Mouse (Mus musculus) brain, embryonic 14.5 days (tissue): ENCODE data around the gene Ncr1. TPM values are rescaled to one million over a fixed set of nuclear protein-coding genes. Genes with fewer than 3 reads are reported as not detected.
"Not testable (repeated sequence)": the region's sequence is repeated elsewhere in the genome, so short reads cannot be mapped to it uniquely, and the experiment has no call there.

Experiments used
- DNase-seq: peaks from one replicate; pipeline ENCODE4 v3.0.0-alpha.2; 2011; ENCODE audit warnings: low read depth
- CTCF ChIP-seq: fragments of 200-500 bp; IDR thresholded peaks from 2 replicates; pipeline ENCODE4 v1.5.1; 2012; ENCODE audit warnings: inconsistent platforms, mild to moderate bottlenecking, moderate library complexity, borderline replicate concordance; ENCODE audit not compliant: insufficient read depth, insufficient read length; ENCODE audit errors: extremely low read depth
- POLR2A ChIP-seq: fragments of 200-500 bp; IDR thresholded peaks from 2 replicates; pipeline ENCODE4 v1.6.1; 2012; ENCODE audit warnings: mild to moderate bottlenecking, inconsistent platforms, borderline replicate concordance; ENCODE audit not compliant: poor library complexity, insufficient read depth, insufficient read length, severe bottlenecking; ENCODE audit errors: extremely low read depth
- polyA plus RNA-seq: library from polyadenylated mRNA; depleted of rRNA; stranded (reverse); fragments of >200 nt; gene quantifications from 2 replicates; pipeline ENCODE4 v1.2.3, GENCODE M21; 2012; rRNA removed

Gene Ncr1
- polyA plus RNA-seq: not detected in 2 replicates

DNA sequence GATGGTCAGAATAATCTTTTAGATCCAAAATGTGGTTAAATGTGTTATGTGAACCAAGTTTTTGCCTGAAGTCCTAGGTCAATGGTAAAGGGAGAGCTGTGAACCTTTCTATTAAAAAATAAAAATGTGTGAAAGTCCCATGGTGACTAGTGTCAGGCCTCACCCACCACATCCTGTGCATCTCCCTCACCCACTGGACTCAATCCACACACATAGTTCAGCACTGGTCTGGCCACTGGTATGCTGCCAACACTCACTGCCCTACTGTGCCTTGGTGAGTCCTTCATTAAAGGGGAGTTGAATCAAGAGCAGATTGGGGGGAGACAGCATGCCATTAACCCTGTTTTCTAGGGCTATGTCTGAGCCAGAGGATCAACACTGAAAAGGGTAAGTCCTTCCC, at the start of gene Ncr1:
Ncr1 (plus strand) TSS at position 216 of the 400 bp plus-strand sequence.
- DNase-seq: no peak
- TF ChIP-seq POLR2A (no peak), CTCF (no peak)

DNA sequence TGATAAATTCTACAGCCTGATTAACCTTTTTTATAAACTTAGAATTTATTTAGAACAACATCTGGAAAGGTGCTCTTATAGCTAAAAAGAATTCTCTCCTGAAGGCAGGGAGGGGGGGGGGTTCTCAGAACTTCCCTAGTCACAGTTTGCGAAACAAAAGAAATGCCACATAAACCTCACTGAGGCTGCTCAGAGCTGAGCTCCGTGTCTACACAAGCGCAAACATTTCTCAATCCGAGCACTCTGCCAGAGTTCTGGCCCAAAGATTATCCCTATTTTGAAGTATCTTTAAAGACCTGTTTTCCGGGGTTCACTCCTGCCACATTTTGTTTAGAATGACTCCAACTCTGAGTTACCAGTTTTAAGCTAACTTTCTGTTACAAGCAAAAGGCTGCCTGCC, 44.9 kb upstream of the Ncr1 start:
- no peak for TF ChIP-seq CTCF
- no peak for TF ChIP-seq POLR2A
- no peak for DNase-seq

DNA sequence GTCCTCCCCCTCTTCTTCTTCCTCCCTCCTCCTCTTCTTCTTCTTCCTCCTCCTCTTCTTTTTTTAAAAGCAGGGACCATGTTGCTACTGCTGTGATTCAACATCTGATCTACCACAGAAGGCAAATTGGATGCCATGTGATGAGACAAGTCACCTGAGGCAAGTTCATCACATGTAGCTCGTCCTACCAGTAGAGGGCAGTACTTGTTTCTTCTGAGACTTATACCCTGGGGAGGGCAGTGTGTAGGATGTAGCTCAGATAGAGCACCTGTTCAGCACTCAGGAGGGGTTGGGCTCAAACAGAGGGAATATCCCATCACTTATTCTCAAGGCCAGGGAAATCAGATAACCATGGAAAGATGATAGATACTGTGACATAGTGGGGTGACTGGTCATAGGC, 40.3 kb upstream of the Ncr1 start:
- TF ChIP-seq POLR2A: no peak
- TF ChIP-seq CTCF: peak; percentile 10; the same call in 1 of the 2 replicates
- no peak for DNase-seq

DNA sequence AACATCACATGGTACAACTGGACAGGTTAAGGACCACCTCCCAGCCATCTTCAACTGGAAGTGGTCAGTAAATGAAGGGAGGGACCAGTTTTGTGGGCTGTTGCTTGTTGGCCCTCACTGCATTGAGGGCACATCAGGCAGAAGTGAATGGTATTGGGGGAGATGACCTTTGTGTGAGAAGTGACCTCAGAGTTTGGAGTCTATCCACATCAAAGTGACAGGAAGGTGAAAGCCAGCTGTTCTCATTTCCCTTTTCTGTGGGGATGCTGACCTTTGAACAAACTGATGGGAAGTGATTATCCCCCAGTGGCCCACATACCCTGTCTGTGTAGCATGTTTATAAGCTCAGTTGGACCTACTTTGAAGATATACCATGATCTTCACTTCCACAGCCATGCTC, 37.4 kb upstream of the Ncr1 start:
- DNase-seq: no peak
- TF ChIP-seq POLR2A (no peak), CTCF (no peak)

DNA sequence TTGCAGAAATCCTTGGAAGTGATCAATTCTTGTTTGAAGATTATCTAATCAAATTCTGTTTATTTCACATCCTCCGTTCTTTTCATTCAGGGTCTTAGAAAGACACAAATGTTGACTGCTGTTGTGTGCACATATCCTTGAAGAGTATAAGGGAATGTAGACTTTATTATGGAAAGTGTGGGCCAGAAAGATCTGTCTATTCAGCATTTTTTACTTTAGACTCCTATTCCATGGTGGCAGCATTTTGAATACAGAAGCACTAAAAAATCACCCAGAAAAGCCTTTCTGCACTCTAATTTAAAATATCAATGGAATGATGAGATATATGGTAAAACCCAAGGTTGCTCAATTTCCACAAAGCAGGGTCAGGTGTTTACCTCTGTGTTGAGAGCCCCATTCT, 34.1 kb upstream of the Ncr1 start:
- no peak for DNase-seq
- no peak for TF ChIP-seq POLR2A
- no peak for TF ChIP-seq CTCF

DNA sequence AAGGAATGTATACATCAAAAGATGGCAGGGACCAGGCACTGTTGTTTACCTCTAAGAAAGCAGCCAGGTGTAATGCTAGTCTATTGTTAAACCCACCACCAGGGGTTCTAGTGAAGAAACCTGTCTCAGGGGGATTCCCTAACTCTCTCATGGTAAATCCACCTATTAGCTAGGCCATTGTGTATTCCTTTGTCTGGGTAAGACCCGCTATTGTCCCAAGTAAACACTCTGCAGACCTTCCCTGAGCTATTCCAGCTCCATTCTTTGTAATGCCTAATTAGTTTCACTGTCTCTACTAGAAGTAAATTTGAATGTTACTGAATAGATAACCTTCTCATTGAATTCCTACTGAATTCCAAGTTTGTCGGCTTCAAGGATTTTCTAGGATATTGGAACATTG, 24.4 kb upstream of the Ncr1 start:
- DNase-seq: not testable (repeated sequence)

DNA sequence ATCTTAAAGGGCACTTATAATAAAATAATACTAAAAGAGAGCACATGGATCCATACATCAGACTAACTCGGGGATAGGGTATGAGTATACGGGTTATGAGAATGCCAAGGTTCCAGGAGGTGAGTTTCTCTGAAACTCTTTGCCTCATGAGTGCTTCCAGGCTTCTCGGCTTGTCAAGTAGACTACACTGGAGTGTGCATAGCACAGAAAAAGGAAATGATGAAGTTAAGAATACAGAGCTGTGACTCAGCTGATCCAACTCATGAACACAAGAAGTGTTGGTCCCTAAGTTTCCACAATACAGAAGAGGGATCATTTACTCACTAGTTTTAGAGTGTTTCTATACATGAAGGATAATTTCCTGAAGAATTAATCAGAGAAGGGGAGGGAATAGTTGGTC, 24.0 kb upstream of the Ncr1 start:
- not testable (repeated sequence) for DNase-seq

DNA sequence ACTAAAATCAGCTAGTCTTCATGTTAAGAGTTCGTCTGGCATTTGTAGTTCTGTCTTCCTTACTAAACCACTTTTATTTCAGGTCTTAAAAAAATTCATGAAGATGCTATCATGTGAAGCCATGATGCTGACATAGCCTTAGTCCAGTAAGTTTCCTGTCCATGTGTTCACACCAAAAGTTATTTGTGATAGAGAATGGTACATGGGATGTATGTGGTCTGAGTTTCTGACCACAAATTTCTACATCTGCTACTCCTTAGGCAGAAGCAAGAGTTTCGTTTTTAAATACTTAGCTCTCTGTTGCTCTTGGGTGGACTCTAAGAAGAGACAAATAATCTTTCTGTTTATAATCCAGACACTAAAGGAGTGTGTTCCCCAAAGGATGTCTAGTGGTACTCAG, 14.2 kb upstream of the Ncr1 start:
- no peak for DNase-seq
- no peak for TF ChIP-seq CTCF
- TF ChIP-seq POLR2A: no peak

DNA sequence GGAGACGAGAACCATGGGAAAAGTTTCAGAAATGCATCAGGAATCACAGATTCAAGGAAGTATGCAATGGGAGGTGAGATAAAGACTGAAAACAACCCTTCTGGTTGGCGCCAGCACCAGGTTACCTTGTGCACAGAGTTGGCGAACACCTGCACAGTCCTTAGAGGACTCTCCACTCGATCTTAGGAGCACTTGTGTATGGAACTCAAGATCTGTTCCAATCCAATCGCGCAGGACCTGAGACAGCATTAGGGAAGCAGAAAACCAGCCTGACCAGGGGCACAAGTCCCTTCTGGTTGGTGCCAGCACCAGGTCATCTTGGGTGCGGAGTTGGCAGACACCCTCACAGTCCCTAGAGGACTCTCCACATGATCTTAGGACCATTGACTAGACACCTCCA, 36.0 kb downstream of the Ncr1 start:
- no peak for DNase-seq
- TF ChIP-seq CTCF (no peak), POLR2A (no peak)

Other genes with a start within 250 kb of the Ncr1 start
- gene Ttyh1, start 218.3 kb upstream of the Ncr1 start, polyA plus RNA-seq: 239 and 253 TPM in 2 replicates
- gene Leng8, start 200.7 kb upstream of the Ncr1 start, polyA plus RNA-seq: 501 and 507 TPM in 2 replicates
- gene Leng9, start 187.3 kb upstream of the Ncr1 start, polyA plus RNA-seq: 4.6 and 5.0 TPM in 2 replicates
- gene Cdc42ep5, start 172.9 kb upstream of the Ncr1 start, polyA plus RNA-seq: 8.8 and 9.7 TPM in 2 replicates
- 0.03 and 0.04 TPM in 2 replicates for gene Lilra5, start 100.0 kb upstream of the Ncr1 start, polyA plus RNA-seq
- gene Gp6, start 60.0 kb downstream of the Ncr1 start, polyA plus RNA-seq: 0.03 and 0.08 TPM in 2 replicates
- gene Rdh13, start 107.9 kb downstream of the Ncr1 start, polyA plus RNA-seq: 37.8 and 40.5 TPM in 2 replicates
- 5.6 and 6.9 TPM in 2 replicates for gene Eps8l1, start 123.0 kb downstream of the Ncr1 start, polyA plus RNA-seq
- gene Ppp1r12c, start 164.0 kb downstream of the Ncr1 start, polyA plus RNA-seq: 61.5 and 104 TPM in 2 replicates
- gene Tnnt1, start 178.7 kb downstream of the Ncr1 start, polyA plus RNA-seq: 3.3 and 3.9 TPM in 2 replicates
- 4.2 and 4.3 TPM in 2 replicates for gene Tnni3, start 186.5 kb downstream of the Ncr1 start, polyA plus RNA-seq
- 5.9 and 6.4 TPM in 2 replicates for gene Dnaaf3, start 194.7 kb downstream of the Ncr1 start, polyA plus RNA-seq
- 103 and 105 TPM in 2 replicates for gene Syt5, start 209.8 kb downstream of the Ncr1 start, polyA plus RNA-seq